Mouse (Mus musculus): Measurements from ENCODE around the gene Ets2. TPM values are rescaled to one million over a fixed set of nuclear protein-coding genes. Genes with fewer than 3 reads are reported as not detected.

Ets2 gene
- polyA plus RNA-seq, 1 experiment from 2014 or later = 47.9 TPM

GRCm38 (mm10) chr16:95741358-95741757 lies 39.5 kb downstream of the Ets2 start:
- H3K4me2 ChIP-seq (replicated peaks) = no peak overlapping the region
- WGBS = 89% methylated on average over 11 of the region's 11 CpGs
- no peaks in the 10 kb centered on the region for H3K27me3 ChIP-seq
- no peak overlapping the region for H3K9ac ChIP-seq
- H3K27ac ChIP-seq = no peak overlapping the region
- no peaks in the 10 kb centered on the region for H3K36me3 ChIP-seq
- no peak for ATAC-seq (ENCODE audit: low FRiP score)
- H3K4me1 ChIP-seq = 0 out of 2 replicates have a peak, but pooled peaks cover 2% of the 10 kb centered on the region
- no peak overlapping the region for H3K4me3 ChIP-seq
- H3K9me3 ChIP-seq (replicated peaks) = no peaks in the 10 kb centered on the region

GRCm38 (mm10) chr16:95741915-95742739 lies 40.3 kb downstream of the Ets2 start:
- Histone ChIP-seq H3K9ac (no peak overlapping the region), H3K9me3 (replicated peaks) (no peaks in the 10 kb centered on the region), H3K27ac (no peak overlapping the region), H3K36me3 (no peaks in the 10 kb centered on the region), H3K4me2 (replicated peaks) (no peak overlapping the region), H3K27me3 (no peaks in the 10 kb centered on the region), H3K4me1 (0 out of 2 replicates have a peak, but pooled peaks cover 2% of the 10 kb centered on the region), H3K4me3 (no peak overlapping the region)
- WGBS = 80% methylated on average over 10 of the region's 10 CpGs
- ATAC-seq (ENCODE audit: low FRiP score) = no peak

- 66% methylated on average over 6 of the region's 6 CpGs for WGBS
- Histone ChIP-seq H3K4me3 (no peak overlapping the region), H3K9me3 (replicated peaks) (no peaks in the 10 kb centered on the region), H3K9ac (no peak overlapping the region), H3K36me3 (no peaks in the 10 kb centered on the region), H3K27me3 (no peaks in the 10 kb centered on the region), H3K4me1 (0 out of 2 replicates have a peak, but pooled peaks cover 2% of the 10 kb centered on the region), H3K4me2 (replicated peaks) (no peak overlapping the region), H3K27ac (no peak overlapping the region)
- ATAC-seq (ENCODE audit: low FRiP score) = no peak
These were observed 40.8 kb downstream of the Ets2 start for GRCm38 (mm10) chr16:95742740-95743030.

- Histone ChIP-seq H3K27me3 (no peaks in the 10 kb centered on the region), H3K36me3 (no peaks in the 10 kb centered on the region), H3K4me2 (replicated peaks) (no peak overlapping the region), H3K4me3 (no peak overlapping the region), H3K9ac (no peak overlapping the region), H3K27ac (no peak overlapping the region), H3K4me1 (0 out of 2 replicates have a peak, but pooled peaks cover 2% of the 10 kb centered on the region), H3K9me3 (replicated peaks) (no peaks in the 10 kb centered on the region)
- no peak for ATAC-seq (ENCODE audit: low FRiP score)
- 81% methylated on average over 4 of the region's 4 CpGs for whole genome bisulfite sequencing
These were observed 41.2 kb downstream of the Ets2 start for GRCm38 (mm10) chr16:95743104-95743503.

- 84% methylated on average over 8 of the region's 8 CpGs for WGBS
- Histone ChIP-seq H3K36me3 (no peaks in the 10 kb centered on the region), H3K4me3 (no peak overlapping the region), H3K4me1 (no peaks in the 10 kb centered on the region; the same call in 1 of the 2 replicates), H3K4me2 (replicated peaks) (no peak overlapping the region), H3K9ac (no peak overlapping the region), H3K9me3 (replicated peaks) (no peaks in the 10 kb centered on the region), H3K27me3 (no peaks in the 10 kb centered on the region), H3K27ac (no peak overlapping the region)
- ATAC-seq (ENCODE audit: low FRiP score) = no peak
These were observed 42.9 kb downstream of the Ets2 start for GRCm38 (mm10) chr16:95744771-95745170.

GRCm38 (mm10) chr16:95745685-95746084 lies 43.8 kb downstream of the Ets2 start:
- Histone ChIP-seq H3K9ac (no peak overlapping the region), H3K4me2 (replicated peaks) (no peak overlapping the region), H3K36me3 (no peaks in the 10 kb centered on the region), H3K27me3 (no peaks in the 10 kb centered on the region), H3K4me1 (no peaks in the 10 kb centered on the region; the same call in 1 of the 2 replicates), H3K9me3 (replicated peaks) (no peaks in the 10 kb centered on the region), H3K4me3 (no peak overlapping the region), H3K27ac (no peak overlapping the region)
- no peak for ATAC-seq (ENCODE audit: low FRiP score)
- WGBS = 74% methylated on average over 3 of the region's 3 CpGs

GRCm38 (mm10) chr16:95746565-95746964 lies 44.7 kb downstream of the Ets2 start:
- Histone ChIP-seq H3K27ac (no peak overlapping the region), H3K36me3 (no peaks in the 10 kb centered on the region), H3K4me3 (no peak overlapping the region), H3K4me2 (replicated peaks) (no peak overlapping the region), H3K9ac (no peak overlapping the region), H3K9me3 (replicated peaks) (no peaks in the 10 kb centered on the region), H3K27me3 (no peaks in the 10 kb centered on the region), H3K4me1 (no peaks in the 10 kb centered on the region; the same call in 1 of the 2 replicates)
- 83% methylated on average over 2 of the region's 2 CpGs for WGBS
- no peak for ATAC-seq (ENCODE audit: low FRiP score)

- no peak for ATAC-seq (ENCODE audit: low FRiP score)
These were observed 47.6 kb downstream of the Ets2 start for GRCm38 (mm10) chr16:95749291-95750103.

GRCm38 (mm10) chr16:95750211-95750629 lies 48.3 kb downstream of the Ets2 start:
- H3K9me3 ChIP-seq (replicated peaks) = no peaks in the 10 kb centered on the region
- H3K27ac ChIP-seq = no peak overlapping the region
- H3K36me3 ChIP-seq = no peaks in the 10 kb centered on the region
- 94% methylated on average over 6 of the region's 6 CpGs for WGBS
- ATAC-seq (ENCODE audit: low FRiP score) = no peak
- H3K4me3 ChIP-seq = no peak overlapping the region
- H3K4me1 ChIP-seq = no peaks in the 10 kb centered on the region; the same call in 1 of the 2 replicates
- H3K27me3 ChIP-seq = no peaks in the 10 kb centered on the region
- no peak overlapping the region for H3K9ac ChIP-seq
- no peak overlapping the region for H3K4me2 ChIP-seq (replicated peaks)

More at GRCm38 (mm10) chr16:95749291-95750103, 47.6 kb downstream of the Ets2 start:
- no peaks in the 10 kb centered on the region for H3K27me3 ChIP-seq
- WGBS = 75% methylated on average over 12 of the region's 12 CpGs
- no peak overlapping the region for H3K27ac ChIP-seq
- H3K4me1 ChIP-seq = no peaks in the 10 kb centered on the region; the same call in 1 of the 2 replicates
- no peaks in the 10 kb centered on the region for H3K36me3 ChIP-seq
- no peaks in the 10 kb centered on the region for H3K9me3 ChIP-seq (replicated peaks)
- H3K4me3 ChIP-seq = no peak overlapping the region
- no peak overlapping the region for H3K9ac ChIP-seq
- H3K4me2 ChIP-seq (replicated peaks) = no peak overlapping the region

- no peak overlapping the region for H3K4me3 ChIP-seq
- no peak for ATAC-seq (ENCODE audit: low FRiP score)
- no peaks in the 10 kb centered on the region for H3K9me3 ChIP-seq (replicated peaks)
- H3K27ac ChIP-seq = no peak overlapping the region
- 72% methylated on average over 9 of the region's 9 CpGs for WGBS
- H3K4me1 ChIP-seq = no peaks in the 10 kb centered on the region; the same call in 1 of the 2 replicates
- no peak overlapping the region for H3K9ac ChIP-seq
- H3K27me3 ChIP-seq = no peaks in the 10 kb centered on the region
- H3K36me3 ChIP-seq = no peaks in the 10 kb centered on the region
- no peak overlapping the region for H3K4me2 ChIP-seq (replicated peaks)
These were observed 50.6 kb downstream of the Ets2 start for GRCm38 (mm10) chr16:95752502-95752901.

- no peaks in the 10 kb centered on the region; the same call in 1 of the 2 replicates for H3K4me1 ChIP-seq
- no peaks in the 10 kb centered on the region for H3K36me3 ChIP-seq
- 75% methylated on average over 7 of the region's 7 CpGs for whole genome bisulfite sequencing
- H3K27ac ChIP-seq = no peak overlapping the region
- ATAC-seq (ENCODE audit: low FRiP score) = no peak
- no peak overlapping the region for H3K4me2 ChIP-seq (replicated peaks)
- H3K4me3 ChIP-seq = no peak overlapping the region
- no peaks in the 10 kb centered on the region for H3K27me3 ChIP-seq
- H3K9me3 ChIP-seq (replicated peaks) = no peaks in the 10 kb centered on the region
- no peak overlapping the region for H3K9ac ChIP-seq
These were observed 51.4 kb downstream of the Ets2 start for GRCm38 (mm10) chr16:95753295-95753694.

GRCm38 (mm10) chr16:95759151-95759987 lies 57.5 kb downstream of the Ets2 start:
- Histone ChIP-seq H3K4me1 (no peaks in the 10 kb centered on the region), H3K27ac (no peak overlapping the region), H3K27me3 (no peaks in the 10 kb centered on the region), H3K36me3 (no peaks in the 10 kb centered on the region), H3K9me3 (replicated peaks) (no peaks in the 10 kb centered on the region), H3K9ac (no peak overlapping the region), H3K4me2 (replicated peaks) (no peak overlapping the region), H3K4me3 (no peak overlapping the region)
- 93% methylated on average over 8 of the region's 8 CpGs for WGBS
- no peak for ATAC-seq (ENCODE audit: low FRiP score)

All from hindbrain, embryonic 12.5 days (tissue).